Mouse (Mus musculus) retina, postnatal 7 days (tissue): Measurements from ENCODE around the gene Lrrc29.
"Not testable (repeated sequence)": the region's sequence is repeated elsewhere in the genome, so short reads cannot be mapped to it uniquely, and the experiment has no call there.

ENCODE experiments used
- DNase-seq: peaks from one replicate; pipeline ENCODE4 v3.0.0-alpha.2; 2012; ENCODE audit warnings: low read depth, low spot score

Lrrc29 gene

GRCm38 (mm10) chr8:105291364-105291763 is 34.7 kb downstream of the Lrrc29 start:
- DNase-seq = not testable (repeated sequence)

GRCm38 (mm10) chr8:105290554-105291314 is 35.3 kb downstream of the Lrrc29 start:
- DNase-seq = peak; percentile 80

- no peak for DNase-seq
Measured at GRCm38 (mm10) chr8:105289805-105290460, 36.1 kb downstream of the Lrrc29 start, which contains the start of gene 4931428F04Rik. 4931428F04Rik (minus strand) TSS chr8:105289864.

- peak; percentile 94 for DNase-seq
Measured at GRCm38 (mm10) chr8:105288958-105289732, 36.9 kb downstream of the Lrrc29 start.

- no peak for DNase-seq
Measured at GRCm38 (mm10) chr8:105288231-105288630, 37.8 kb downstream of the Lrrc29 start.

GRCm38 (mm10) chr8:105286907-105287306 is 39.2 kb downstream of the Lrrc29 start:
- no peak for DNase-seq

- DNase-seq = no peak
Measured at GRCm38 (mm10) chr8:105285514-105285913, 40.6 kb downstream of the Lrrc29 start.

- no peak for DNase-seq
Measured at GRCm38 (mm10) chr8:105283074-105283473, 43.0 kb downstream of the Lrrc29 start.

- no peak for DNase-seq
Measured at GRCm38 (mm10) chr8:105282239-105282638, 43.8 kb downstream of the Lrrc29 start.

GRCm38 (mm10) chr8:105281821-105282220 is 44.3 kb downstream of the Lrrc29 start:
- no peak for DNase-seq

GRCm38 (mm10) chr8:105280567-105280966 is 45.5 kb downstream of the Lrrc29 start:
- DNase-seq = no peak

GRCm38 (mm10) chr8:105278911-105279334 is 47.2 kb downstream of the Lrrc29 start:
- no peak for DNase-seq

GRCm38 (mm10) chr8:105276292-105277120 is 49.6 kb downstream of the Lrrc29 start:
- no peak for DNase-seq

GRCm38 (mm10) chr8:105275840-105276239 is 50.2 kb downstream of the Lrrc29 start, which contains the start of gene Nol3:
Nol3 (plus strand) TSS chr8:105276140.
- DNase-seq = no peak

- DNase-seq = no peak
Measured at GRCm38 (mm10) chr8:105275387-105275786, 50.7 kb downstream of the Lrrc29 start.

GRCm38 (mm10) chr8:105270916-105271186 is 55.2 kb downstream of the Lrrc29 start:
- DNase-seq = no peak

GRCm38 (mm10) chr8:105270101-105270915 is 55.8 kb downstream of the Lrrc29 start:
- no peak for DNase-seq

- DNase-seq = no peak
Measured at GRCm38 (mm10) chr8:105269461-105269947, 56.6 kb downstream of the Lrrc29 start, which contains the start of gene Hsf4. Hsf4 (plus strand) TSS chr8:105269801.

- DNase-seq = no peak
Measured at GRCm38 (mm10) chr8:105269075-105269458, 57.0 kb downstream of the Lrrc29 start.

GRCm38 (mm10) chr8:105268342-105269074 is 57.6 kb downstream of the Lrrc29 start:
- DNase-seq = no peak
